Mouse (Mus musculus) intestine, embryonic 14.5 days (tissue): ENCODE measurements around the gene Ndufb4. TPM values are rescaled to one million over a fixed set of nuclear protein-coding genes. Genes with fewer than 3 reads are reported as not detected.
A peak's percentile ranks its signal among the peaks of the same experiment; 100 is the strongest.

Source experiments
- ATAC-seq: fragments of 200-750 bp; cut with Nextera tagmentation; replicated peaks from 2 replicates; pipeline ENCODE4 v1.8.0; 2017; ENCODE audit warnings: low read depth, moderate number of reproducible peaks, moderate TSS enrichment, moderate library complexity; ENCODE audit not compliant: low FRiP score, low TSS enrichment
- DNase-seq: peaks from one replicate; pipeline ENCODE4 v3.0.0-alpha.2; 2018; ENCODE audit warnings: low spot score
- H3K27ac ChIP-seq: fragments of 300-500 bp; sonication (generic); 2 replicates; pipeline ENCODE4 v1.5.1; 2014; ENCODE audit warnings: low read depth, mild to moderate bottlenecking, control low read depth
- H3K27me3 ChIP-seq: fragments of 300-500 bp; sonication (generic); replicated peaks from 2 replicates; pipeline ENCODE4 v1.6.1; 2014; ENCODE audit warnings: low read length, control low read depth; ENCODE audit not compliant: control insufficient read depth, insufficient read depth
- H3K36me3 ChIP-seq: fragments of 300-500 bp; sonication (generic); 2 replicates; pipeline ENCODE4 v1.6.1; 2014; ENCODE audit warnings: low read length, control low read depth; ENCODE audit not compliant: control insufficient read depth, insufficient read depth
- H3K4me1 ChIP-seq: fragments of 300-500 bp; sonication (generic); replicated peaks from 2 replicates; pipeline ENCODE4 v1.6.1; 2014; ENCODE audit warnings: low read length, control low read depth, mixed read lengths; ENCODE audit not compliant: control insufficient read depth, insufficient read depth
- H3K4me2 ChIP-seq: fragments of 300-500 bp; sonication (generic); 2 replicates; pipeline ENCODE4 v1.6.1; 2014; ENCODE audit warnings: low read length
- H3K4me3 ChIP-seq: fragments of 300-500 bp; sonication (generic); 2 replicates; pipeline ENCODE4 v1.5.1; 2014; ENCODE audit warnings: low read depth, low read length, control low read depth, mixed read lengths
- H3K9ac ChIP-seq: fragments of 300-500 bp; sonication (generic); 2 replicates; pipeline ENCODE4 v1.6.1; 2014; ENCODE audit warnings: mild to moderate bottlenecking, low read length
- H3K9me3 ChIP-seq: fragments of 300-500 bp; sonication (generic); 2 replicates; pipeline ENCODE4 v1.6.1; 2016; ENCODE audit warnings: low read length, control low read depth; ENCODE audit not compliant: control insufficient read depth
- WGBS: fragments of 180-500 bp; shearing (Covaris S2); extraction: QIAGEN DNeasy Blood & Tissue Kit; methylation state at CpG from one replicate; pipeline ENCODE4 v1.1.7; 2014; 5-methylcytosine and 5-hydroxymethylcytosine counted together
- polyA plus RNA-seq: library from polyadenylated mRNA; unstranded; fragments of >200 nt; fragmentation: Nextera tagmentation; extraction: Ambion mirVana; gene quantifications from 2 replicates; pipeline ENCODE4 v1.2.1, GENCODE M21; 2014

Ndufb4 gene
- polyA plus RNA-seq, 1 experiment from 2014 or later: 67.1 TPM

GRCm38 (mm10) chr16:37670666-37671283 is 16.5 kb upstream of the Ndufb4 start:
- Histone ChIP-seq H3K36me3 (no peaks in the 10 kb centered on the region), H3K4me3 (no peak overlapping the region), H3K9me3 (no peaks in the 10 kb centered on the region), H3K9ac (no peak overlapping the region), H3K27me3 (no peaks in the 10 kb centered on the region), H3K27ac (no peak overlapping the region), H3K4me2 (no peak overlapping the region), H3K4me1 (no peaks in the 10 kb centered on the region)
- WGBS: 39% methylated on average over 4 of the region's 4 CpGs
- no peak for DNase-seq
- ATAC-seq: no peak

GRCm38 (mm10) chr16:37665394-37665935 is 11.2 kb upstream of the Ndufb4 start:
- 61% methylated on average over 5 of the region's 5 CpGs for WGBS
- no peak overlapping the region for H3K27ac ChIP-seq
- H3K9me3 ChIP-seq: no peaks in the 10 kb centered on the region
- no peaks in the 10 kb centered on the region for H3K36me3 ChIP-seq
- no peak for ATAC-seq
- no peak overlapping the region for H3K9ac ChIP-seq
- no peaks in the 10 kb centered on the region for H3K27me3 ChIP-seq
- no peak for DNase-seq
- peaks cover 5% of the 10 kb centered on the region; the same call in 1 of the 2 replicates for H3K4me1 ChIP-seq
- no peak overlapping the region for H3K4me2 ChIP-seq
- no peak overlapping the region for H3K4me3 ChIP-seq

DNA sequence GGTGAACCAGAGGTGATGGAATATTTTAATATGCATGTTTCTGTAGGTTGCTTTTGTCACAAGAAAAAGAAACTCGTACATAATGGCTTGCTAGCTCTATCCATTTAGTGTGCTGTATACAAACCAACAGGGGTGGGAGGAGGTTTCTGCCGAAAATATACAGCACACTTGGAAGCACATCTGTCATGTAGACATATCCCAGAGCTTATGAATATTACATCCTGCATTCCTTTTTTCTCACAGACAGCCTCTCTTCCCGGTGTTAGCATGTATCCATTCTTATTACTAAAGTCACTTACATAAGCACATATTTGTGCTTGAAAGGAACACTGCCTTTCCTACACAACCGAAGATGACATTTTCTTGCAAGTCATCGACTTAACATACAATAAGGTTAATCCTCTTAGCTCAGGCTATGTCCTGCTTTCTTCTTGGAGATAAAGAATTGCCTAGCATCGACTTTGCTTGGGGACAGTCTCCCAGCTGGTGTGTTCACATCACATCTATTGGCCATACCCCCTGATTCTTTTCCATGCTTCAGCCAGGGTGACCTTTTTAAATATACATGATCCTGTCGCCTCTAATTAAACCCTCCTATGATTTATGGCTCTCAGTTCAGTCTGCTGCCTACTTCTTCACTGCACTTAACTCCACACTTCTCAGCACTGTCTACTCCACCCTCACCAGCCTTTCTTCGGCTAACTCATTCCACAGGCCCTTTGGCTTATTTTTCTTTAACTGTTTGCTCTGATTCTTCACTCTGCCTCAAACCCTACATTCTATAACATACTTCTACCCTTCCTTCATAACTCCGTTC is 9.6 kb upstream of the Ndufb4 start:
- no peaks in the 10 kb centered on the region for H3K36me3 ChIP-seq
- no peaks in the 10 kb centered on the region for H3K27me3 ChIP-seq
- 51% methylated on average over 9 of the region's 9 CpGs for WGBS
- no peak overlapping the region for H3K27ac ChIP-seq
- peaks cover 5% of the 10 kb centered on the region; the same call in 1 of the 2 replicates for H3K4me1 ChIP-seq
- DNase-seq (no peak), ATAC-seq (no peak)
- no peak overlapping the region for H3K9ac ChIP-seq
- no peaks in the 10 kb centered on the region for H3K9me3 ChIP-seq
- H3K4me2 ChIP-seq: no peak overlapping the region
- H3K4me3 ChIP-seq: no peak overlapping the region

DNA sequence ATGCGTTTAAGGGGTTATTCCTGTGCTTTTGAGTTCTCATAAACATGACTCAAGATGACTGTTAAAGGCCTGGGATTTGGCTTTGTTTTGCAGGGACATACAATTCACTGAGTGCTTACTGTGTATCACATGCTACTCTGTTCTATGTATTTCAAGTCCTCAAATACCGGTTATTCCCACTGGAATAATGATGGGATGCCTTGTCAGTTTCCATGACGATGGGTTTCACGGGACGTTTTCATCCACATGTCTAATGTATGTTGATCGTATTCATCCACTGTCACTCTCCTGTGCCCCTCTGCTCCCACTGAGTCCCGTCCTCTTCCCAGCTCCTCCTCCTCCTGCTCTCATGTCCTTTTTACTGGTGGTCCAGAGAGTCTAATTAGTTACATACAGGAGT is 2.5 kb upstream of the Ndufb4 start:
- H3K27me3 ChIP-seq: no peaks in the 10 kb centered on the region
- H3K4me3 ChIP-seq: no peak overlapping the region
- H3K36me3 ChIP-seq: no peaks in the 10 kb centered on the region
- H3K9ac ChIP-seq: no peak overlapping the region
- no peaks in the 10 kb centered on the region for H3K9me3 ChIP-seq
- DNase-seq (no peak), ATAC-seq (no peak)
- H3K27ac ChIP-seq: no peak overlapping the region
- H3K4me1 ChIP-seq: peaks cover 14% of the 10 kb centered on the region
- WGBS: 81% methylated on average over 7 of the region's 7 CpGs
- no peak overlapping the region for H3K4me2 ChIP-seq

DNA sequence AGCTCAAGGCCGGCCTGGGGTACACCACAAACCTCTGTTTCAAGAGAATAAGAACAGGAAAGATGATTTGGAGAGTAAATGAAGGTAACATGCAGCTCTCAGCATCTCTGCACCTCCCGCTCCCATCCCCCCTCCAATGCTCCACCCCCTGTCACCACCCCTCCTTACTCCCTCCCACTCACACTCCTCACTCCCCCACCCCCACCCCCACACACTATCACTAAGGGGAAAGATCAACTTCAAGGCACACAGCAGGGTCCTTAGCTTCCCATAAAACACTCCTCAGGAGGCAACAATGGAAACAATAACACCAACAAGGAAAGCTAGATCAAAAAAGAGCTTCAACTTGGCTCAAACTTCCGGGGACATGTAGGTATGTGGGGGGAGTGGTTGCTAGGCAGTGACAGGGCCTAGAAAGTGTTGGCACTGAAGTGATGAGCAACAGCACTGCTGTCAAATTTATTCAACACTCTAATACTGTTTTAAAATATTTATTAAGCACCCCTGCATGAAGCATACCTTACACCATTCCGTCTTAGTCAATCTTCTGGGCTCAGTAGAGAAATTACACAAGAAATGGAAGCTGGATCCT is 1.6 kb upstream of the Ndufb4 start:
- no peak overlapping the region for H3K9ac ChIP-seq
- DNase-seq: no peak
- no peak overlapping the region for H3K4me2 ChIP-seq
- 27% methylated on average over 4 of the region's 4 CpGs for WGBS
- peaks cover 18% of the 10 kb centered on the region for H3K4me1 ChIP-seq
- H3K36me3 ChIP-seq: no peaks in the 10 kb centered on the region
- no peak for ATAC-seq
- H3K4me3 ChIP-seq: no peak overlapping the region
- no peaks in the 10 kb centered on the region for H3K9me3 ChIP-seq
- no peaks in the 10 kb centered on the region for H3K27me3 ChIP-seq
- no peak overlapping the region for H3K27ac ChIP-seq

GRCm38 (mm10) chr16:37654831-37655455 is 690 bp upstream of the Ndufb4 start:
- ATAC-seq (no peak; the same call in 1 of the 2 replicates), DNase-seq (no peak)
- Histone ChIP-seq H3K4me1 (peaks cover 18% of the 10 kb centered on the region), H3K4me3 (no peak overlapping the region), H3K27ac (no peak overlapping the region), H3K27me3 (no peaks in the 10 kb centered on the region), H3K9me3 (no peaks in the 10 kb centered on the region), H3K9ac (no peak overlapping the region), H3K36me3 (no peaks in the 10 kb centered on the region), H3K4me2 (peak overlapping the region; percentile 52)
- WGBS: 68% methylated on average over 4 of the region's 4 CpGs

DNA sequence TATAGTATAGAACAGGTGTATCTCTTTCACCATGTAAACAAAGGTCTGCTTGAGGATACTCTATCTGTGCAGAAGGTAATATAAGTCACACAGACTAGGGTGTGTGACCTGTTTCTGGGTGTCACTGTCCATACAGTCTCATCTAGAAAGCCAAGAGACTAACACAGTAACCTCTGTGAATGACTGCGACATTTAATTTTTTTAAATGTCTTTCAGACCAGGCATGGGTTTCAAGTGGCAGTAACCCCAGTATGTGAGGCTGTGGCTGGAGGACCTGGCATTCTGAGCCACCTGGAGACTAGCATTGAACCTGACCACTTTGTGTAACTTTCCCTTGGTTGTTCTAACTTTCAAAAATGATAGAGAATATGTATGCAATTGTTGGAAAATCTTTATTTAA is 1.2 kb downstream of the Ndufb4 start:
- 83% methylated on average over 1 of the region's 1 CpGs for WGBS
- H3K4me2 ChIP-seq: peak overlapping the region; percentile 78
- H3K4me3 ChIP-seq: peak overlapping the region; percentile 60
- H3K9ac ChIP-seq: peak overlapping the region; percentile 79; the same call in 1 of the 2 replicates
- H3K4me1 ChIP-seq: peaks cover 18% of the 10 kb centered on the region
- no peaks in the 10 kb centered on the region for H3K27me3 ChIP-seq
- H3K36me3 ChIP-seq: peaks cover 8% of the 10 kb centered on the region
- no peaks in the 10 kb centered on the region for H3K9me3 ChIP-seq
- no peak overlapping the region for H3K27ac ChIP-seq
- ATAC-seq (no peak), DNase-seq (no peak)

- peaks cover 12% of the 10 kb centered on the region for H3K36me3 ChIP-seq
- no peak overlapping the region for H3K27ac ChIP-seq
- ATAC-seq (no peak), DNase-seq (no peak)
- H3K4me3 ChIP-seq: 0 out of 2 replicates have a peak overlapping the region, but pooled peaks have one; percentile 60
- peaks cover 18% of the 10 kb centered on the region for H3K4me1 ChIP-seq
- peak overlapping the region; percentile 78 for H3K4me2 ChIP-seq
- H3K9ac ChIP-seq: no peak overlapping the region
- H3K9me3 ChIP-seq: no peaks in the 10 kb centered on the region
- 79% methylated on average over 5 of the region's 5 CpGs for WGBS
- H3K27me3 ChIP-seq: no peaks in the 10 kb centered on the region
These were observed 1.6 kb downstream of the Ndufb4 start for GRCm38 (mm10) chr16:37652654-37653053.
